Mouse (Mus musculus): ENCODE measurements at regions not wholly inside any gene's neighbourhood (a gene's known extent, or its start where the extent isn't known, plus 50 kb on each side); places are given as distances from the start of the nearest gene placed in this dataset.
"Not testable (repeated sequence)": the region's sequence is repeated elsewhere in the genome, so short reads cannot be mapped to it uniquely, and the experiment has no call there.

- TF ChIP-seq POLR2A (IDR thresholded peaks at IDR 0.05; ENCODE audit: low read depth, low read length) (no peak), CTCF (IDR thresholded peaks at IDR 0.05; ENCODE audit: extremely low read depth, insufficient read length, insufficient replicate concordance, low read depth, low read length) (no peak)
- Histone ChIP-seq H3K4me3 (ENCODE audit: low read depth, low read length) (no peak overlapping the region), H3K27ac (ENCODE audit: insufficient read depth, low read depth, low read length) (no peak overlapping the region), H3K27me3 (ENCODE audit: control insufficient read depth, insufficient read depth, low read length) (no peaks in the 10 kb centered on the region), H3K36me3 (ENCODE audit: control insufficient read depth, insufficient read depth, low read length) (no peaks in the 10 kb centered on the region), H3K4me1 (ENCODE audit: control insufficient read depth, insufficient read depth, insufficient read length, low read length) (no peaks in the 10 kb centered on the region)
- 17% methylated on average over 3 of the region's 3 CpGs for WGBS
Measured at GRCm38 (mm10) chr10:7323258-7323657, 111.2 kb upstream of the Cnksr3 start.

- Histone ChIP-seq H3K27me3 (ENCODE audit: control insufficient read depth, insufficient read depth, low read length) (no peaks in the 10 kb centered on the region), H3K36me3 (ENCODE audit: control insufficient read depth, insufficient read depth, low read length) (no peaks in the 10 kb centered on the region), H3K4me3 (ENCODE audit: low read depth, low read length) (no peak overlapping the region), H3K4me1 (ENCODE audit: control insufficient read depth, insufficient read depth, insufficient read length, low read length) (no peaks in the 10 kb centered on the region), H3K27ac (ENCODE audit: insufficient read depth, low read depth, low read length) (no peak overlapping the region)
- WGBS = 85% methylated on average over 3 of the region's 3 CpGs
- TF ChIP-seq CTCF (IDR thresholded peaks at IDR 0.05; ENCODE audit: extremely low read depth, insufficient read length, insufficient replicate concordance, low read depth, low read length) (no peak), POLR2A (IDR thresholded peaks at IDR 0.05; ENCODE audit: low read depth, low read length) (no peak)
Measured at GRCm38 (mm10) chr10:7309927-7310326, 97.9 kb upstream of the Cnksr3 start.

GRCm38 (mm10) chr10:7305881-7306280 is 93.8 kb upstream of the Cnksr3 start:
- H3K4me3 ChIP-seq (ENCODE audit: low read depth, low read length); H3K27ac ChIP-seq (ENCODE audit: insufficient read depth, low read depth, low read length); H3K4me1 ChIP-seq (ENCODE audit: control insufficient read depth, insufficient read depth, insufficient read length, low read length); H3K36me3 ChIP-seq (ENCODE audit: control insufficient read depth, insufficient read depth, low read length); H3K27me3 ChIP-seq (ENCODE audit: control insufficient read depth, insufficient read depth, low read length): not testable (repeated sequence)
- 54% methylated on average over 3 of the region's 3 CpGs for WGBS

- no peak overlapping the region for H3K27ac ChIP-seq (ENCODE audit: insufficient read depth, low read depth, low read length)
- H3K27me3 ChIP-seq (ENCODE audit: control insufficient read depth, insufficient read depth, low read length) = no peaks in the 10 kb centered on the region
- 89% methylated on average over 7 of the region's 7 CpGs for WGBS
- H3K36me3 ChIP-seq (ENCODE audit: control insufficient read depth, insufficient read depth, low read length) = no peaks in the 10 kb centered on the region
- H3K4me3 ChIP-seq (ENCODE audit: low read depth, low read length) = no peak overlapping the region
- TF ChIP-seq POLR2A (IDR thresholded peaks at IDR 0.05; ENCODE audit: low read depth, low read length) (no peak), CTCF (IDR thresholded peaks at IDR 0.05; ENCODE audit: extremely low read depth, insufficient read length, insufficient replicate concordance, low read depth, low read length) (no peak)
- H3K4me1 ChIP-seq (ENCODE audit: control insufficient read depth, insufficient read depth, insufficient read length, low read length) = no peaks in the 10 kb centered on the region
Measured at GRCm38 (mm10) chr10:7298377-7298776, 86.3 kb upstream of the Cnksr3 start.

GRCm38 (mm10) chr10:7295921-7296320 is 83.9 kb upstream of the Cnksr3 start:
- TF ChIP-seq POLR2A (IDR thresholded peaks at IDR 0.05; ENCODE audit: low read depth, low read length) = no peak
- TF ChIP-seq CTCF (IDR thresholded peaks at IDR 0.05; ENCODE audit: extremely low read depth, insufficient read length, insufficient replicate concordance, low read depth, low read length) = no peak
- 93% methylated on average over 5 of the region's 5 CpGs for WGBS
- Histone ChIP-seq H3K27me3 (ENCODE audit: control insufficient read depth, insufficient read depth, low read length) (no peaks in the 10 kb centered on the region), H3K27ac (ENCODE audit: insufficient read depth, low read depth, low read length) (no peak overlapping the region), H3K4me1 (ENCODE audit: control insufficient read depth, insufficient read depth, insufficient read length, low read length) (no peaks in the 10 kb centered on the region), H3K36me3 (ENCODE audit: control insufficient read depth, insufficient read depth, low read length) (no peaks in the 10 kb centered on the region), H3K4me3 (ENCODE audit: low read depth, low read length) (no peak overlapping the region)

- Histone ChIP-seq H3K27ac (ENCODE audit: insufficient read depth, low read depth, low read length) (no peak overlapping the region), H3K27me3 (ENCODE audit: control insufficient read depth, insufficient read depth, low read length) (no peaks in the 10 kb centered on the region), H3K4me1 (ENCODE audit: control insufficient read depth, insufficient read depth, insufficient read length, low read length) (no peaks in the 10 kb centered on the region), H3K36me3 (ENCODE audit: control insufficient read depth, insufficient read depth, low read length) (no peaks in the 10 kb centered on the region), H3K4me3 (ENCODE audit: low read depth, low read length) (no peak overlapping the region)
- no peak for TF ChIP-seq POLR2A (IDR thresholded peaks at IDR 0.05; ENCODE audit: low read depth, low read length)
- TF ChIP-seq CTCF (IDR thresholded peaks at IDR 0.05; ENCODE audit: extremely low read depth, insufficient read length, insufficient replicate concordance, low read depth, low read length) = no peak
- WGBS = 83% methylated on average over 5 of the region's 5 CpGs
Measured at GRCm38 (mm10) chr10:7293203-7293602, 81.2 kb upstream of the Cnksr3 start.

- Histone ChIP-seq H3K4me3 (ENCODE audit: low read depth, low read length) (no peak overlapping the region), H3K4me1 (ENCODE audit: control insufficient read depth, insufficient read depth, insufficient read length, low read length) (no peaks in the 10 kb centered on the region), H3K27ac (ENCODE audit: insufficient read depth, low read depth, low read length) (no peak overlapping the region), H3K36me3 (ENCODE audit: control insufficient read depth, insufficient read depth, low read length) (no peaks in the 10 kb centered on the region), H3K27me3 (ENCODE audit: control insufficient read depth, insufficient read depth, low read length) (no peaks in the 10 kb centered on the region)
- TF ChIP-seq POLR2A (IDR thresholded peaks at IDR 0.05; ENCODE audit: low read depth, low read length) = no peak
- TF ChIP-seq CTCF (IDR thresholded peaks at IDR 0.05; ENCODE audit: extremely low read depth, insufficient read length, insufficient replicate concordance, low read depth, low read length) = no peak
- WGBS = 48% methylated on average over 10 of the region's 10 CpGs
Measured at GRCm38 (mm10) chr10:7289773-7290411, 77.9 kb upstream of the Cnksr3 start.

Measured in small intestine, adult 2 months (tissue).